Comparison of ENCODE assay signal across 9 mouse cellular contexts in genomic region chr16:33560281-33560680, GRCm38 (mm10). TPM values are rescaled to one million over a fixed set of nuclear protein-coding genes. Genes with fewer than 3 reads are reported as not detected.
DNase-seq lines count a peak whose midpoint lies in the region; ATAC-seq and TF ChIP-seq lines count a peak whose summit lies in the region.
"Had no signal": no experiment of that assay in that cellular context is flagged by ENCODE, and none has a peak within 500 bp of the region (broad histone marks: within the 10 kb centered on the region; RNA-seq: fewer than 3 reads in every experiment).

No protein-coding gene starts in this region.

- no peaks in the 10 kb centered on the region for H3K9me3 ChIP-seq in heart, embryonic 13.5 days
- no peaks in the 10 kb centered on the region for H3K9me3 ChIP-seq in kidney, embryonic 16.5 days (ENCODE audit: low read length)
- no peaks in the 10 kb centered on the region for H3K9me3 ChIP-seq in neural tube, embryonic 11.5 days (ENCODE audit: control insufficient read depth, low read length)

- peaks cover 35% of the 10 kb centered on the region for H3K4me1 ChIP-seq in heart, embryonic 13.5 days
- peaks cover 23% of the 10 kb centered on the region for H3K4me1 ChIP-seq in kidney, embryonic 16.5 days (ENCODE audit: insufficient read depth, low read length)
- peaks cover 2% of the 10 kb centered on the region for H3K4me1 ChIP-seq in liver, adult 2 months (ENCODE audit: control insufficient read depth, insufficient read depth, low read length)
- H3K4me1 ChIP-seq in neural tube, embryonic 11.5 days (ENCODE audit: control insufficient read depth, insufficient read depth, low read length): no peaks in the 10 kb centered on the region

- peak; percentile 52; the same call in 1 of the 2 replicates for ATAC-seq in heart, embryonic 13.5 days (ENCODE audit: extremely low read depth, insufficient number of reproducible peaks, low FRiP score, low TSS enrichment)
- peak; percentile 93 for ATAC-seq in kidney, embryonic 16.5 days (ENCODE audit: low FRiP score, low TSS enrichment)
- ATAC-seq in neural tube, embryonic 11.5 days (ENCODE audit: insufficient read depth, low FRiP score, low TSS enrichment): peak; percentile 91

- no peaks in the 10 kb centered on the region for H3K36me3 ChIP-seq in heart, embryonic 13.5 days
- no peaks in the 10 kb centered on the region for H3K36me3 ChIP-seq in kidney, embryonic 16.5 days (ENCODE audit: insufficient read depth, low read length)
- H3K36me3 ChIP-seq in liver, adult 2 months (ENCODE audit: control insufficient read depth, insufficient read depth, low read length): no peaks in the 10 kb centered on the region
- H3K36me3 ChIP-seq in neural tube, embryonic 11.5 days (ENCODE audit: control insufficient read depth, insufficient read depth, low read length): no peaks in the 10 kb centered on the region

- no peak for TF ChIP-seq POLR2A in liver, adult 2 months (IDR thresholded peaks at IDR 0.05; ENCODE audit: extremely low read depth, insufficient read depth, low read length)

- 2% methylated on average over 6 of the region's 6 CpGs for WGBS in heart, embryonic 13.5 days
- 3% methylated on average over 6 of the region's 6 CpGs for WGBS in kidney, embryonic 16.5 days
- 12% methylated on average over 6 of the region's 6 CpGs for WGBS in liver, adult 2 months
- WGBS in neural tube, embryonic 11.5 days: 0% methylated on average over 6 of the region's 6 CpGs

- peak; percentile 64 for DNase-seq in CD4-positive, CD25-positive, alpha-beta regulatory T cell, adult 2 months (ENCODE audit: low read depth, low spot score)
- DNase-seq in brain, adult 2 months (ENCODE audit: low read depth, low spot score): peak; percentile 88
- DNase-seq in fibroblast of lung, adult 2 months (ENCODE audit: low read depth): peak; percentile 72
- DNase-seq in liver, adult 2 months (ENCODE audit: extremely low read depth, low read depth, low spot score): peak; percentile 43
- peak; percentile 88 for DNase-seq in neural tube, embryonic 11.5 days (ENCODE audit: low spot score)
- peak; percentile 12 to 29 for DNase-seq in thymus, adult 18-20 months

- H3K27ac ChIP-seq in heart, embryonic 13.5 days (replicated peaks): peak overlapping the region; percentile 57
- no peak overlapping the region for H3K27ac ChIP-seq in kidney, embryonic 16.5 days (ENCODE audit: low read length)
- H3K27ac ChIP-seq in liver, adult 2 months (replicated peaks; ENCODE audit: insufficient read depth, low read depth, low read length): no peak overlapping the region
- H3K27ac ChIP-seq in neural tube, embryonic 11.5 days (ENCODE audit: low read depth, low read length): 0 out of 2 replicates have a peak overlapping the region, but pooled peaks have one; percentile 29

- peak overlapping the region; percentile 53 for H3K4me2 ChIP-seq in heart, embryonic 13.5 days
- no peak overlapping the region for H3K4me2 ChIP-seq in kidney, embryonic 16.5 days (replicated peaks; ENCODE audit: low read depth, low read length)
- no peak overlapping the region for H3K4me2 ChIP-seq in neural tube, embryonic 11.5 days (ENCODE audit: low read depth)

- peak overlapping the region; percentile 68; the same call in 1 of the 2 replicates for H3K9ac ChIP-seq in heart, embryonic 13.5 days
- H3K9ac ChIP-seq in kidney, embryonic 16.5 days (replicated peaks; ENCODE audit: low read length): peak overlapping the region; percentile 50
- no peak overlapping the region for H3K9ac ChIP-seq in liver, adult 2 months (ENCODE audit: low read depth, low read length)
- H3K9ac ChIP-seq in neural tube, embryonic 11.5 days (ENCODE audit: low read length): peak overlapping the region; percentile 29; the same call in 1 of the 2 replicates

- H3K4me3 ChIP-seq in heart, embryonic 13.5 days: peak overlapping the region; percentile 31
- H3K4me3 ChIP-seq in kidney, embryonic 16.5 days (ENCODE audit: low read length): no peak overlapping the region
- H3K4me3 ChIP-seq in liver, adult 2 months (ENCODE audit: insufficient read depth, low read depth, low read length): no peak overlapping the region
- no peak overlapping the region for H3K4me3 ChIP-seq in neural tube, embryonic 11.5 days (ENCODE audit: low read depth, low read length)
- H3K4me3 ChIP-seq: erythroblast, embryonic 14.5 days had no signal

- no peaks in the 10 kb centered on the region for H3K79me2 ChIP-seq in liver, adult 2 months (ENCODE audit: control insufficient read depth, insufficient read depth, low read length)

- no peaks in the 10 kb centered on the region for H3K27me3 ChIP-seq in heart, embryonic 13.5 days (replicated peaks)
- H3K27me3 ChIP-seq in kidney, embryonic 16.5 days (ENCODE audit: insufficient read depth, low read length): no peaks in the 10 kb centered on the region
- no peaks in the 10 kb centered on the region for H3K27me3 ChIP-seq in liver, adult 2 months (ENCODE audit: control insufficient read depth, insufficient read depth, low read length)
- no peaks in the 10 kb centered on the region for H3K27me3 ChIP-seq in neural tube, embryonic 11.5 days (ENCODE audit: control insufficient read depth, insufficient read depth, low read length)

- TF ChIP-seq CTCF in liver, adult 2 months (IDR thresholded peaks at IDR 0.05; ENCODE audit: low read depth, low read length): peak; percentile 83

RNA-seq across cellular contexts. Expression of gene Slc12a8, which starts 43.2 kb away (rescaled TPM):
- 0.83 and 1.1 TPM in 2 replicates for polyA plus RNA-seq in heart, embryonic 13.5 days (2015; fragmentation: Nextera tagmentation; extraction: Ambion mirVana)
- polyA plus RNA-seq in kidney, embryonic 16.5 days (2015; fragmentation: Nextera tagmentation; extraction: Ambion mirVana): 0.92 and 1.0 TPM in 2 replicates
- total RNA-seq in liver, adult 2 months (2014; rRNA removed): 0.09 and 0.20 TPM in 2 replicates
- 0.29 and 0.32 TPM in 2 replicates for polyA plus RNA-seq in liver, adult 2 months (2012; rRNA removed)
- polyA plus RNA-seq in neural tube, embryonic 11.5 days (2014; fragmentation: Nextera tagmentation; extraction: Ambion mirVana): 0.78 and 1.1 TPM in 2 replicates
- polyA plus RNA-seq: erythroblast, embryonic 14.5 days had no signal

Comparison
In these comparisons a context has a peak if more than half of its experiments do, and no peak if none do; other contexts are left out.
1. DNase-seq: peak in every context shown above with its lines; median percentile 88 in brain, adult 2 months; 88 in neural tube, embryonic 11.5 days; 72 in fibroblast of lung, adult 2 months; 64 in CD4-positive, CD25-positive, alpha-beta regulatory T cell, adult 2 months; 43 in liver, adult 2 months; 20 in thymus, adult 18-20 months.
2. H3K27ac ChIP-seq: peak in heart, embryonic 13.5 days (single experiment) and neural tube, embryonic 11.5 days (single experiment); none in kidney, embryonic 16.5 days (single experiment) and liver, adult 2 months (single experiment).
3. Peak in every context shown above with its lines, with median percentiles within 50 percentile points of each other: ATAC-seq.